Mouse (Mus musculus): ENCODE data around the gene Aggf1. TPM values are rescaled to one million over a fixed set of nuclear protein-coding genes. Genes with fewer than 3 reads are reported as not detected.

The Aggf1 gene
- polyA plus RNA-seq, 1 experiment, result 35.6 TPM

GRCm38 (mm10) chr13:95328767-95329166, 46.4 kb downstream of the Aggf1 start:
- TF ChIP-seq CTCF (IDR thresholded peaks at IDR 0.05; ENCODE audit: borderline replicate concordance, extremely low read depth, insufficient read depth, insufficient read length) (no peak), POLR2A (IDR thresholded peaks at IDR 0.05; ENCODE audit: borderline replicate concordance, extremely low read depth, insufficient read depth, insufficient read length, poor library complexity, severe bottlenecking) (no peak)
- DNase-seq (ENCODE audit: low read depth), result no peak

- peak; percentile 92 for DNase-seq (ENCODE audit: low read depth)
- TF ChIP-seq CTCF (IDR thresholded peaks at IDR 0.05; ENCODE audit: borderline replicate concordance, extremely low read depth, insufficient read depth, insufficient read length), result no peak
- TF ChIP-seq POLR2A (IDR thresholded peaks at IDR 0.05; ENCODE audit: borderline replicate concordance, extremely low read depth, insufficient read depth, insufficient read length, poor library complexity, severe bottlenecking), result no peak
Measured at GRCm38 (mm10) chr13:95327345-95327741, 47.8 kb downstream of the Aggf1 start.

GRCm38 (mm10) chr13:95326611-95327344, 48.4 kb downstream of the Aggf1 start:
- TF ChIP-seq POLR2A (IDR thresholded peaks at IDR 0.05; ENCODE audit: borderline replicate concordance, extremely low read depth, insufficient read depth, insufficient read length, poor library complexity, severe bottlenecking) (no peak), CTCF (IDR thresholded peaks at IDR 0.05; ENCODE audit: borderline replicate concordance, extremely low read depth, insufficient read depth, insufficient read length) (no peak)
- peak; percentile 70 for DNase-seq (ENCODE audit: low read depth)

GRCm38 (mm10) chr13:95325907-95326550, 49.1 kb downstream of the Aggf1 start:
- DNase-seq (ENCODE audit: low read depth), result no peak
- TF ChIP-seq CTCF (IDR thresholded peaks at IDR 0.05; ENCODE audit: borderline replicate concordance, extremely low read depth, insufficient read depth, insufficient read length) (no peak), POLR2A (IDR thresholded peaks at IDR 0.05; ENCODE audit: borderline replicate concordance, extremely low read depth, insufficient read depth, insufficient read length, poor library complexity, severe bottlenecking) (no peak)

- peak; percentile 91 for DNase-seq (ENCODE audit: low read depth)
- TF ChIP-seq POLR2A (IDR thresholded peaks at IDR 0.05; ENCODE audit: borderline replicate concordance, extremely low read depth, insufficient read depth, insufficient read length, poor library complexity, severe bottlenecking), result 0 out of 2 replicates have a peak, but pooled peaks have one; percentile 41
- TF ChIP-seq CTCF (IDR thresholded peaks at IDR 0.05; ENCODE audit: borderline replicate concordance, extremely low read depth, insufficient read depth, insufficient read length), result no peak
Measured at GRCm38 (mm10) chr13:95325080-95325906, 49.9 kb downstream of the Aggf1 start.

- peak; percentile 87 for DNase-seq (ENCODE audit: low read depth)
- no peak for TF ChIP-seq CTCF (IDR thresholded peaks at IDR 0.05; ENCODE audit: borderline replicate concordance, extremely low read depth, insufficient read depth, insufficient read length)
- TF ChIP-seq POLR2A (IDR thresholded peaks at IDR 0.05; ENCODE audit: borderline replicate concordance, extremely low read depth, insufficient read depth, insufficient read length, poor library complexity, severe bottlenecking), result 0 out of 2 replicates have a peak, but pooled peaks have one; percentile 4
Measured at GRCm38 (mm10) chr13:95324626-95325079, 50.5 kb downstream of the Aggf1 start.

GRCm38 (mm10) chr13:95323950-95324625, 51.1 kb downstream of the Aggf1 start:
- TF ChIP-seq CTCF (IDR thresholded peaks at IDR 0.05; ENCODE audit: borderline replicate concordance, extremely low read depth, insufficient read depth, insufficient read length) (peak; percentile 52; the same call in 1 of the 2 replicates), POLR2A (IDR thresholded peaks at IDR 0.05; ENCODE audit: borderline replicate concordance, extremely low read depth, insufficient read depth, insufficient read length, poor library complexity, severe bottlenecking) (no peak)
- DNase-seq (ENCODE audit: low read depth), result peak; percentile 86

- TF ChIP-seq POLR2A (IDR thresholded peaks at IDR 0.05; ENCODE audit: borderline replicate concordance, extremely low read depth, insufficient read depth, insufficient read length, poor library complexity, severe bottlenecking), result no peak
- TF ChIP-seq CTCF (IDR thresholded peaks at IDR 0.05; ENCODE audit: borderline replicate concordance, extremely low read depth, insufficient read depth, insufficient read length), result no peak
- no peak for DNase-seq (ENCODE audit: low read depth)
Measured at GRCm38 (mm10) chr13:95323400-95323799, 51.8 kb downstream of the Aggf1 start, which contains the start of gene Zbed3. Gene Zbed3 (plus strand): TSS chr13:95323612.

GRCm38 (mm10) chr13:95320451-95320850, 54.7 kb downstream of the Aggf1 start:
- TF ChIP-seq CTCF (IDR thresholded peaks at IDR 0.05; ENCODE audit: borderline replicate concordance, extremely low read depth, insufficient read depth, insufficient read length) (no peak), POLR2A (IDR thresholded peaks at IDR 0.05; ENCODE audit: borderline replicate concordance, extremely low read depth, insufficient read depth, insufficient read length, poor library complexity, severe bottlenecking) (no peak)
- DNase-seq (ENCODE audit: low read depth), result no peak

- peak; percentile 12 for DNase-seq (ENCODE audit: low read depth)
Measured at GRCm38 (mm10) chr13:95319153-95319552, 56.0 kb downstream of the Aggf1 start.

More at GRCm38 (mm10) chr13:95319153-95319552, 56.0 kb downstream of the Aggf1 start:
- TF ChIP-seq POLR2A (IDR thresholded peaks at IDR 0.05; ENCODE audit: borderline replicate concordance, extremely low read depth, insufficient read depth, insufficient read length, poor library complexity, severe bottlenecking) (no peak), CTCF (IDR thresholded peaks at IDR 0.05; ENCODE audit: borderline replicate concordance, extremely low read depth, insufficient read depth, insufficient read length) (no peak)

Measured in brain, embryonic 14.5 days (tissue).